Mouse (Mus musculus): Measurements from ENCODE around the gene Cox11. TPM values are rescaled to one million over a fixed set of nuclear protein-coding genes. Genes with fewer than 3 reads are reported as not detected.

Gene Cox11
- 40.3 and 52.6 TPM in 2 replicates for total RNA-seq (2015; ENCODE audit: low replicate concordance)
- 33.4 and 45.7 TPM in 2 replicates for total RNA-seq (2017; ENCODE audit: low replicate concordance)

GRCm38 (mm10) chr11:90637440-90638311 lies at the start of gene Cox11, which contains the start of gene Stxbp4:
TSS of gene Cox11 (plus strand) at chr11:90638173.
TSS of gene Stxbp4 (minus strand) at chr11:90638084.
- peak; percentile 93 for ATAC-seq (replicated peaks; ENCODE audit: low FRiP score, poor library complexity, severe bottlenecking)

- no peak for ATAC-seq (replicated peaks; ENCODE audit: low FRiP score, poor library complexity, severe bottlenecking)
Observed at GRCm38 (mm10) chr11:90590996-90591395, 47.0 kb upstream of the Cox11 start.

GRCm38 (mm10) chr11:90595826-90596225 lies 42.1 kb upstream of the Cox11 start:
- no peak for ATAC-seq (replicated peaks; ENCODE audit: low FRiP score, poor library complexity, severe bottlenecking)

GRCm38 (mm10) chr11:90603066-90603465 lies 34.9 kb upstream of the Cox11 start:
- ATAC-seq (replicated peaks; ENCODE audit: low FRiP score, poor library complexity, severe bottlenecking) = no peak

GRCm38 (mm10) chr11:90612118-90612517 lies 25.9 kb upstream of the Cox11 start:
- ATAC-seq (replicated peaks; ENCODE audit: low FRiP score, poor library complexity, severe bottlenecking) = no peak

- no peak for ATAC-seq (replicated peaks; ENCODE audit: low FRiP score, poor library complexity, severe bottlenecking)
Observed at GRCm38 (mm10) chr11:90614743-90615142, 23.2 kb upstream of the Cox11 start.

- ATAC-seq (replicated peaks; ENCODE audit: low FRiP score, poor library complexity, severe bottlenecking) = peak; percentile 69; the same call in 1 of the 2 replicates
Observed at GRCm38 (mm10) chr11:90616431-90616830, 21.5 kb upstream of the Cox11 start.

GRCm38 (mm10) chr11:90622044-90622443 lies 15.9 kb upstream of the Cox11 start:
- ATAC-seq (replicated peaks; ENCODE audit: low FRiP score, poor library complexity, severe bottlenecking) = no peak

GRCm38 (mm10) chr11:90622500-90622899 lies 15.5 kb upstream of the Cox11 start:
- no peak for ATAC-seq (replicated peaks; ENCODE audit: low FRiP score, poor library complexity, severe bottlenecking)

- ATAC-seq (replicated peaks; ENCODE audit: low FRiP score, poor library complexity, severe bottlenecking) = peak; percentile 84
Observed at GRCm38 (mm10) chr11:90623477-90623876, 14.5 kb upstream of the Cox11 start.

- no peak for ATAC-seq (replicated peaks; ENCODE audit: low FRiP score, poor library complexity, severe bottlenecking)
Observed at GRCm38 (mm10) chr11:90625174-90625573, 12.8 kb upstream of the Cox11 start.

GRCm38 (mm10) chr11:90627751-90628150 lies 10.2 kb upstream of the Cox11 start:
- ATAC-seq (replicated peaks; ENCODE audit: low FRiP score, poor library complexity, severe bottlenecking) = no peak

- no peak for ATAC-seq (replicated peaks; ENCODE audit: low FRiP score, poor library complexity, severe bottlenecking)
Observed at GRCm38 (mm10) chr11:90632480-90632879, 5.5 kb upstream of the Cox11 start.

- ATAC-seq (replicated peaks; ENCODE audit: low FRiP score, poor library complexity, severe bottlenecking) = no peak
Observed at GRCm38 (mm10) chr11:90634661-90635060, 3.3 kb upstream of the Cox11 start.

- ATAC-seq (replicated peaks; ENCODE audit: low FRiP score, poor library complexity, severe bottlenecking) = peak; percentile 65
Observed at GRCm38 (mm10) chr11:90638312-90638830, 398 bp downstream of the Cox11 start.

- no peak for ATAC-seq (replicated peaks; ENCODE audit: low FRiP score, poor library complexity, severe bottlenecking)
Observed at GRCm38 (mm10) chr11:90649777-90650176, 11.8 kb downstream of the Cox11 start.

GRCm38 (mm10) chr11:90650231-90650885 lies 12.4 kb downstream of the Cox11 start:
- ATAC-seq (replicated peaks; ENCODE audit: low FRiP score, poor library complexity, severe bottlenecking) = no peak

GRCm38 (mm10) chr11:90652603-90653002 lies 14.6 kb downstream of the Cox11 start:
- ATAC-seq (replicated peaks; ENCODE audit: low FRiP score, poor library complexity, severe bottlenecking) = no peak

GRCm38 (mm10) chr11:90657527-90657926 lies 19.6 kb downstream of the Cox11 start:
- no peak for ATAC-seq (replicated peaks; ENCODE audit: low FRiP score, poor library complexity, severe bottlenecking)

- no peak for ATAC-seq (replicated peaks; ENCODE audit: low FRiP score, poor library complexity, severe bottlenecking)
Observed at GRCm38 (mm10) chr11:90660662-90661061, 22.7 kb downstream of the Cox11 start.

- ATAC-seq (replicated peaks; ENCODE audit: low FRiP score, poor library complexity, severe bottlenecking) = peak; percentile 69
Observed at GRCm38 (mm10) chr11:90663052-90663451, 25.1 kb downstream of the Cox11 start.
